Mouse (Mus musculus) embryonic facial prominence, embryonic 14.5 days (tissue): ENCODE data around the gene Ggcx. TPM values are rescaled to one million over a fixed set of nuclear protein-coding genes. Genes with fewer than 3 reads are reported as not detected.

Source experiments
- ATAC-seq: fragments of 200-750 bp; cut with Nextera tagmentation; 2 replicates; pipeline ENCODE4 v1.8.0; 2017; ENCODE audit warnings: low read depth, moderate number of reproducible peaks, moderate TSS enrichment
- DNase-seq: peaks from one replicate; pipeline ENCODE4 v3.0.0-alpha.2; 2015; ENCODE audit warnings: low spot score
- H3K27ac ChIP-seq: fragments of 300-500 bp; sonication (generic); replicated peaks from 2 replicates; pipeline ENCODE4 v1.5.1; 2014; ENCODE audit warnings: low read depth, mild to moderate bottlenecking, low read length, moderate library complexity
- H3K27me3 ChIP-seq: fragments of 300-500 bp; sonication (generic); replicated peaks from 2 replicates; pipeline ENCODE4 v1.6.1; 2014; ENCODE audit warnings: low read length; ENCODE audit not compliant: control insufficient read depth, insufficient read depth
- H3K36me3 ChIP-seq: fragments of 300-500 bp; sonication (generic); 2 replicates; pipeline ENCODE4 v1.6.1; 2014; ENCODE audit warnings: low read length, mixed read lengths; ENCODE audit not compliant: control insufficient read depth, insufficient read depth
- H3K4me1 ChIP-seq: fragments of 300-500 bp; sonication (generic); 2 replicates; pipeline ENCODE4 v1.6.1; 2014; ENCODE audit warnings: antibody characterized with exemption, low read length; ENCODE audit not compliant: control insufficient read depth, insufficient read depth
- H3K4me2 ChIP-seq: fragments of 300-500 bp; sonication (generic); 2 replicates; pipeline ENCODE4 v1.6.1; 2014; ENCODE audit warnings: low read depth, mild to moderate bottlenecking, low read length, moderate library complexity, mixed read lengths
- H3K4me3 ChIP-seq: fragments of 300-500 bp; sonication (generic); 2 replicates; pipeline ENCODE4 v1.5.1; 2014; ENCODE audit warnings: low read depth, mild to moderate bottlenecking, low read length
- H3K9ac ChIP-seq: fragments of 300-500 bp; sonication (generic); 2 replicates; pipeline ENCODE4 v1.6.1; 2014; ENCODE audit warnings: low read depth, mild to moderate bottlenecking, low read length, moderate library complexity, mixed read lengths
- H3K9me3 ChIP-seq: fragments of 300-500 bp; sonication (generic); 2 replicates; pipeline ENCODE4 v1.6.1; 2016; ENCODE audit warnings: low read length; ENCODE audit not compliant: control insufficient read depth
- WGBS: fragments of 180-500 bp; shearing (Covaris S2); extraction: QIAGEN DNeasy Blood & Tissue Kit; methylation state at CpG from one replicate; pipeline ENCODE4 v1.1.7; 2014; 5-methylcytosine and 5-hydroxymethylcytosine counted together
- polyA plus RNA-seq: library from polyadenylated mRNA; unstranded; fragments of >200 nt; fragmentation: Nextera tagmentation; extraction: Ambion mirVana; gene quantifications from 2 replicates; pipeline ENCODE4 v1.2.1, GENCODE M21; 2014

The Ggcx gene
- polyA plus RNA-seq, 1 experiment from 2014 or later, result 15.7 TPM

- H3K9me3 ChIP-seq, result no peaks in the 10 kb centered on the region
- H3K4me2 ChIP-seq, result no peak overlapping the region
- no peaks in the 10 kb centered on the region for H3K27me3 ChIP-seq
- no peak overlapping the region for H3K9ac ChIP-seq
- H3K4me3 ChIP-seq, result no peak overlapping the region
- DNase-seq (peak; percentile 84), ATAC-seq (no peak)
- WGBS, result 9% methylated on average over 3 of the region's 3 CpGs
- H3K27ac ChIP-seq, result no peak overlapping the region
- H3K36me3 ChIP-seq, result no peaks in the 10 kb centered on the region
- H3K4me1 ChIP-seq, result no peaks in the 10 kb centered on the region
Measured at GRCm38 (mm10) chr6:72409567-72409966, 4.5 kb upstream of the Ggcx start.

GRCm38 (mm10) chr6:72410003-72410402 is 4.1 kb upstream of the Ggcx start:
- DNase-seq (no peak), ATAC-seq (no peak)
- no peak overlapping the region for H3K9ac ChIP-seq
- H3K36me3 ChIP-seq, result no peaks in the 10 kb centered on the region
- no peak overlapping the region for H3K27ac ChIP-seq
- no peaks in the 10 kb centered on the region for H3K9me3 ChIP-seq
- H3K4me2 ChIP-seq, result no peak overlapping the region
- H3K27me3 ChIP-seq, result no peaks in the 10 kb centered on the region
- 28% methylated on average over 1 of the region's 1 CpGs for WGBS
- peaks cover 3% of the 10 kb centered on the region for H3K4me1 ChIP-seq
- no peak overlapping the region for H3K4me3 ChIP-seq

- WGBS, result 79% methylated on average over 7 of the region's 7 CpGs
- ATAC-seq, result no peak
- no peak overlapping the region for H3K9ac ChIP-seq
Measured at GRCm38 (mm10) chr6:72410518-72410917, 3.6 kb upstream of the Ggcx start.

GRCm38 (mm10) chr6:72415181-72415580 is 1.1 kb downstream of the Ggcx start:
- no peaks in the 10 kb centered on the region for H3K27me3 ChIP-seq
- peak overlapping the region; percentile 60 for H3K4me3 ChIP-seq
- H3K36me3 ChIP-seq, result peaks cover 27% of the 10 kb centered on the region
- ATAC-seq (no peak), DNase-seq (no peak)
- no peaks in the 10 kb centered on the region for H3K9me3 ChIP-seq
- H3K4me2 ChIP-seq, result peak overlapping the region; percentile 71
- WGBS, result 88% methylated on average over 5 of the region's 5 CpGs
- H3K4me1 ChIP-seq, result peaks cover 9% of the 10 kb centered on the region
- H3K27ac ChIP-seq, result no peak overlapping the region
- peak overlapping the region; percentile 77 for H3K9ac ChIP-seq

More at GRCm38 (mm10) chr6:72410518-72410917, 3.6 kb upstream of the Ggcx start:
- H3K4me3 ChIP-seq, result no peak overlapping the region
- no peak for DNase-seq
- H3K4me1 ChIP-seq, result peaks cover 6% of the 10 kb centered on the region
- H3K27me3 ChIP-seq, result no peaks in the 10 kb centered on the region
- no peaks in the 10 kb centered on the region for H3K9me3 ChIP-seq
- H3K36me3 ChIP-seq, result no peaks in the 10 kb centered on the region
- H3K4me2 ChIP-seq, result no peak overlapping the region
- no peak overlapping the region for H3K27ac ChIP-seq

GRCm38 (mm10) chr6:72415964-72416772 is 2.1 kb downstream of the Ggcx start:
- H3K4me1 ChIP-seq, result peaks cover 9% of the 10 kb centered on the region
- no peaks in the 10 kb centered on the region for H3K27me3 ChIP-seq
- no peak overlapping the region for H3K27ac ChIP-seq
- 0 out of 2 replicates have a peak overlapping the region, but pooled peaks have one; percentile 34 for H3K9ac ChIP-seq
- no peaks in the 10 kb centered on the region for H3K9me3 ChIP-seq
- 75% methylated on average over 7 of the region's 7 CpGs for WGBS
- peaks cover 37% of the 10 kb centered on the region for H3K36me3 ChIP-seq
- no peak overlapping the region; the same call in 1 of the 2 replicates for H3K4me3 ChIP-seq
- DNase-seq (no peak), ATAC-seq (no peak)
- H3K4me2 ChIP-seq, result peak overlapping the region; percentile 71

- WGBS, result 93% methylated on average over 4 of the region's 4 CpGs
- Histone ChIP-seq H3K4me3 (no peak overlapping the region), H3K27ac (no peak overlapping the region), H3K36me3 (peaks cover 57% of the 10 kb centered on the region), H3K4me1 (peaks cover 9% of the 10 kb centered on the region), H3K4me2 (no peak overlapping the region), H3K27me3 (no peaks in the 10 kb centered on the region), H3K9me3 (no peaks in the 10 kb centered on the region), H3K9ac (no peak overlapping the region)
- no peak for DNase-seq
- no peak for ATAC-seq
Measured at GRCm38 (mm10) chr6:72418279-72418678, 4.2 kb downstream of the Ggcx start.

GRCm38 (mm10) chr6:72419806-72420205 is 5.7 kb downstream of the Ggcx start:
- Histone ChIP-seq H3K27me3 (no peaks in the 10 kb centered on the region), H3K4me2 (no peak overlapping the region), H3K36me3 (peaks cover 72% of the 10 kb centered on the region), H3K9ac (no peak overlapping the region), H3K4me3 (no peak overlapping the region), H3K9me3 (no peaks in the 10 kb centered on the region), H3K4me1 (peaks cover 8% of the 10 kb centered on the region), H3K27ac (no peak overlapping the region)
- ATAC-seq, result no peak
- 76% methylated on average over 1 of the region's 1 CpGs for WGBS
- DNase-seq, result no peak

- no peaks in the 10 kb centered on the region for H3K4me1 ChIP-seq
- no peak for DNase-seq
- no peaks in the 10 kb centered on the region for H3K27me3 ChIP-seq
- no peaks in the 10 kb centered on the region for H3K9me3 ChIP-seq
- no peak overlapping the region for H3K4me2 ChIP-seq
- no peak for ATAC-seq
- WGBS, result 92% methylated on average over 10 of the region's 10 CpGs
- H3K9ac ChIP-seq, result no peak overlapping the region
- peaks cover 83% of the 10 kb centered on the region for H3K36me3 ChIP-seq
- no peak overlapping the region for H3K4me3 ChIP-seq
- H3K27ac ChIP-seq, result no peak overlapping the region
Measured at GRCm38 (mm10) chr6:72420901-72421300, 6.8 kb downstream of the Ggcx start.

- Histone ChIP-seq H3K27me3 (no peaks in the 10 kb centered on the region), H3K4me1 (no peaks in the 10 kb centered on the region), H3K4me3 (no peak overlapping the region), H3K36me3 (peaks cover 95% of the 10 kb centered on the region), H3K9ac (no peak overlapping the region), H3K27ac (no peak overlapping the region), H3K4me2 (no peak overlapping the region), H3K9me3 (no peaks in the 10 kb centered on the region)
- ATAC-seq (no peak), DNase-seq (no peak)
- 92% methylated on average over 11 of the region's 11 CpGs for WGBS
Measured at GRCm38 (mm10) chr6:72425646-72426045, 11.5 kb downstream of the Ggcx start.
